Mouse (Mus musculus) heart, embryonic 10.5 days (tissue): ENCODE results near the gene H2al1o. TPM values are rescaled to one million over a fixed set of nuclear protein-coding genes. Genes with fewer than 3 reads are reported as not detected.
"Not testable (repeated sequence)": the region's sequence is repeated elsewhere in the genome, so short reads cannot be mapped to it uniquely, and the experiment has no call there.

Experiments used
- DNase-seq: peaks from one replicate; pipeline ENCODE4 v3.0.0-alpha.2; 2017; ENCODE audit warnings: low spot score
- H3K27ac ChIP-seq: fragments of 300-500 bp; sonication (generic); 2 replicates; pipeline ENCODE4 v1.5.1; 2016; ENCODE audit warnings: mild to moderate bottlenecking
- H3K27me3 ChIP-seq: fragments of 300-500 bp; sonication (generic); 2 replicates; pipeline ENCODE4 v1.6.1; 2016; ENCODE audit warnings: mild to moderate bottlenecking; ENCODE audit not compliant: poor library complexity, insufficient read depth, severe bottlenecking
- H3K36me3 ChIP-seq: fragments of 300-500 bp; sonication (generic); 2 replicates; pipeline ENCODE4 v1.6.1; 2016; ENCODE audit warnings: mild to moderate bottlenecking, moderate library complexity
- H3K4me1 ChIP-seq: fragments of 300-500 bp; sonication (generic); 2 replicates; pipeline ENCODE4 v1.6.1; 2016; ENCODE audit warnings: mild to moderate bottlenecking
- H3K4me3 ChIP-seq: fragments of 300-500 bp; sonication (generic); 2 replicates; pipeline ENCODE4 v1.5.1; 2016; ENCODE audit warnings: mild to moderate bottlenecking, moderate library complexity
- H3K9me3 ChIP-seq: fragments of 300-500 bp; sonication (generic); 2 replicates; pipeline ENCODE4 v1.6.1; 2016; ENCODE audit warnings: mild to moderate bottlenecking, moderate library complexity
- WGBS: fragments of 180-500 bp; shearing (Covaris S2); methylation state at CpG from one replicate; pipeline ENCODE4 v1.1.7; 2016; 5-methylcytosine and 5-hydroxymethylcytosine counted together
- polyA plus RNA-seq: library from polyadenylated mRNA; unstranded; fragments of >200 nt; fragmentation: Nextera tagmentation; extraction: Ambion mirVana; gene quantifications from 2 replicates; pipeline ENCODE4 v1.2.1, GENCODE M21; 2016

Gene H2al1o
- not detected in 2 replicates for polyA plus RNA-seq

GRCm38 (mm10) chrX:9572309-9572708, at the start of gene H2al1o:
H2al1o (minus strand) TSS chrX:9572409.
- H3K9me3 ChIP-seq, DNase-seq, H3K27me3 ChIP-seq, H3K27ac ChIP-seq, H3K4me3 ChIP-seq, H3K4me1 ChIP-seq, H3K36me3 ChIP-seq: not testable (repeated sequence)
- WGBS = 79% methylated on average over 3 of the region's 3 CpGs

- not testable (repeated sequence) for H3K4me3 ChIP-seq, DNase-seq, H3K27me3 ChIP-seq, H3K9me3 ChIP-seq, H3K36me3 ChIP-seq, H3K4me1 ChIP-seq, H3K27ac ChIP-seq
- 83% methylated on average over 7 of the region's 7 CpGs for whole genome bisulfite sequencing
These were observed 25.8 kb upstream of the H2al1o start for GRCm38 (mm10) chrX:9598036-9598435.

- Histone ChIP-seq H3K27me3 (no peaks in the 10 kb centered on the region), H3K4me3 (no peak overlapping the region), H3K4me1 (no peaks in the 10 kb centered on the region), H3K27ac (no peak overlapping the region), H3K9me3 (no peaks in the 10 kb centered on the region), H3K36me3 (no peaks in the 10 kb centered on the region)
- WGBS = 80% methylated on average over 3 of the region's 3 CpGs
- no peak for DNase-seq
These were observed 35.3 kb downstream of the H2al1o start for GRCm38 (mm10) chrX:9536881-9537280.

Other genes with a start within 250 kb of the H2al1o start
- 0.29 TPM in 1 of 2 replicates, not detected in the other for gene H2al1k, start 221.8 kb downstream of the H2al1o start, polyA plus RNA-seq
- 0.21 and 0.23 TPM in 2 replicates for gene Cybb, start 84.6 kb downstream of the H2al1o start, polyA plus RNA-seq
- 41.0 and 53.5 TPM in 2 replicates for gene Dynlt3, start 90.6 kb upstream of the H2al1o start, polyA plus RNA-seq